Mouse (Mus musculus) hindlimb bud, embryonic 11.5 days (tissue): ENCODE data around the gene Cirbp.
A peak's percentile ranks its signal among the peaks of the same experiment; 100 is the strongest.
"Not testable (repeated sequence)": the region's sequence is repeated elsewhere in the genome, so short reads cannot be mapped to it uniquely, and the experiment has no call there.

Experiments
- DNase-seq: peaks from one replicate; pipeline ENCODE4 v3.0.0-alpha.2; 2012; ENCODE audit warnings: low read depth, low spot score; ENCODE audit errors: extremely low spot score

Cirbp gene

GRCm38 (mm10) chr10:80161522-80162242, 4.1 kb upstream of the Cirbp start:
- no peak for DNase-seq

- DNase-seq, result no peak
Observed at GRCm38 (mm10) chr10:80162243-80162608, 3.6 kb upstream of the Cirbp start.

DNA sequence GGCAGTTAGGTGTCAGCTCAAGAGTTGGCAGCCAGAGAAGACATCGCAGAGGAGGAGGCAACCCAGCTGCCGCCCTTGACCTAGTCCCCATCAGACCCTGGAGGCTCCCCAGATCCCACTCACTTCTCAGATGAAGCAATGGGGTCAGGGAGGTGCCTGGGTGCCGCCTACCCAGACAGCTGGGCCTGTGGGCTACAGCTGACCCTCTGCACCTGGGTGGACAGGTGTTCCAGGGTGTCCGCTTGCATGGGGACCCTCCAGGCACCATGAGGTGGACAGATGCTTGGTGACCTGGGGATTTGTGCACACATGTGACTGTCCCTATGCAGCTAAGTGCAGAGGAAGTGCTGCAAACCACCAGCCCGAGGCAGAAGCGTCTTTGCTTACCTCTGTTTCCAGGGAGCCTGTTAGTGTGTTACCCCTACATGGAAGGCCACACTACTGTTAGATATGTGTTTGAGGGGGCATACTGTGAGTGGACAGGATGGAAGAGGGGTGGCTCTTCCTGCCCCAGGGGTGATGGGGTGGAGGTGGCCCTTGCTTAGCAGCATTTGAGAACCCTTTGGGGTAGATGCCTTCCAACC, 3.0 kb upstream of the Cirbp start:
- no peak for DNase-seq

DNA sequence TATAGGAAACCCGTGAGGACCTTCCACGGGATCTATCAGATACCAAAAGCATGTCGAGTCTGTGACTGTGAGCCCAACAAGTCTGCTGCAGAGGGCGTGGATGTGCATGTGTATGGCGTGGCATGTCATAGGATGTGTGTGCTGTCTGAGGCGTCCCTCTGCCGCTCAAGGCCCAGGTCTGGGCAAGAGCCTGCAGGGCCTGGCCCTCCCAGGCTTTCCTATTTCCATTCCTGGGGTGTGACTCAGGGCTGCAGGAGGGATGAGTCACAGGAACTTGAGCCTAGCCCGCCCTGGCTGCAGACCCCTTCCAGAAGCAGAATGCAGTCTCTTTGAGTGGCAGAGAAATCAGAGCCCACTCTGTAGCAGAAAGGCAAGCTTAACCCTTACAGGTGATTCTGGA, 2.1 kb upstream of the Cirbp start:
- DNase-seq, result no peak

DNA sequence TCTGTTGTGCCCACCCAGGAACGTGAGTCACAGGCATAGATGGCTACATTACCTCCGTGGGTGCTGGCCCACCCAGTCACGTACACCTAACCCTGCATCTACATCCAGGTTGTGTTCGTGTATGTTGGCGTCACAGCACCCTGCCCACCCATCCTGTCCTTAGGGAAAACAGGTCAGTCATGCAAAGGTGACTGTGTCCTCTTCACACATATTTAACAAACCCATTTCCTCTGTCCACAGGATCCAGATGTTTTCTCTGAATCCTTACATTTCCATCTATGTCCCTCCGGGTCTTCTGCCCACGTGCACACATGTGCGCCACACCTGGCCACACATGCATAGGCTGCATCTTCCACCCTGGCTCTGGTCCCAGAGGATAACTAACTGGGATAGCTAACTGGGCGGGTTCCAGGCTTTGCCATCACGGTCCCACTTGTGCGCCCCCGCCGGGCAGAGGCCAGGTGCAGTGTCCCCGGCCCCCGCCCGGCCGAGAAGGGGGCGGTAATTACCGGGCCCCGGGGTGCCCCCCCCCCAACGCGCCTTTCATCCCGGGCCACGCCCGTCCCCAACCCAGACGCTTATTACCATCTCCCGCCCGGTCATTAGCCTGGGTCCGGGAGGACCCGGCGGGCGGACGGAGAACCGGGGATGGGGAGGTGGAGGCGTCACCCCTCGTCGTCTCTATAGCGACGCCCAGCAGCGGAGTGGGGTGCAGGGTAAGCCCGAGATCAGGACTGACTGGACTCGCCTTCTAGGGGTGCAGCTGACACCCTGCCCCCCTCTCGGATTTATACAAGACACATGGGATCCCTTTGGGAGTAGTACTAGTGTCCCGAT, 1.4 kb upstream of the Cirbp start:
- DNase-seq, result no peak

- no peak for DNase-seq
Observed at GRCm38 (mm10) chr10:80164998-80165344, 814 bp upstream of the Cirbp start.

GRCm38 (mm10) chr10:80166136-80166535, 351 bp downstream of the Cirbp start:
- not testable (repeated sequence) for DNase-seq

DNA sequence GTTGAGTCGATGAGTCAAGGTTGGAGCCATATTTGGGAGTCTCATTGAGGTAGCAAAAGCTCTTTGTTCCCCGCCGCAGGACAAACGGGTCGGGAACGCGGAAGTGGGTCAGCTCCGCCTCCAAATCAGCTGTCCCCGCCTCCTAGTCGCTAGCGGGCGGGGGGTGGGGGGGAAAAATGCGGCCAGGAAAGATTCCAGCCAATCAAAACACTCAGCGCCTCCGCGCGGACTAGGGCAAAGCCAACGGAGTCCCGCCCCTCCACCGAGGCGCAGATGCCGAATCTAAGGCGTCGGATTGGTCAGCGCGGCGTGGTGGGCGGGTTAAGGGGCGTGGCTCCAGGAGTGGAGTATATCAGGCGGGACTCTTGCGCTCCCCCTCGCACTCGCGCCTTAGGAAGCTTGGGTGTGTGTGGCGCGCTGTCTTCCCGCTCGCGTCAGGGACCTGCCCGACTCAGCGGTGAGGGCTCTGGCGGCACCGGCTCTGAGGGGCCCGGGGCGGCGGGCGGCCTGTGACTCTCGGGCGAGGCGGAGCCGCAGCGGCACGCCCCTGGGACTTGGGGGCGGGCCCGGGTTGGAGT, 1.8 kb downstream of the Cirbp start:
- DNase-seq, result peak; percentile 95

DNA sequence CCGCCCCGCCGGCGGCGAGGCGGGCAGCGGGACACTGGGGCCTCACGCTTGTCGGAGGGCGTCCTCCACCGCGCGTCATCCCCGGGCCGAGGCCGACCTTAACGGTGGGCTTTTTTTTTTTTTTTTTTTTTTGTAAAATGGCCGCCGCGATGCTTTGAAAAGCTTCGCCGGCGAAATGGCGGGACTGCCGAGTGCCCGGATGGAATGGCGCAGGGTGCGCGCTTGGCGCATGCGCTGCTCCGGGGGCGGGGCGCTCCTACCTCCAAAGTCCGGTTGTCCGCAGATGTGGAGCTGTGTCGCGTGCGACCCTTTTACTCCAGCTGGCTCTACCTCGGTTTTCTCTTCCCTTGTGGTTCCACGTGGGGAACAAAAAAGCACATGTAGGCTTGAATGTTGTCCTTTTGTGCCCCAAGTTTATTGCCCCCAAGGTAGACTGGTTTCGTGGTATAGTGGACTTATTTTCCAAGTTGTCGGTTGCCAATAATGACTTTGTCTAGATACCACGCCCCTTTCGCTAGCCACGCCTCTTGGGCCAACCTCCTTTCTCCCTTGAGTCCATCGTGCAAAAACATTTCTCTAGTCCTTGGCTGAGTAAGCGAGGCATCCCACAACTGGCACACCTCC, 2.4 kb downstream of the Cirbp start:
- DNase-seq, result no peak

DNA sequence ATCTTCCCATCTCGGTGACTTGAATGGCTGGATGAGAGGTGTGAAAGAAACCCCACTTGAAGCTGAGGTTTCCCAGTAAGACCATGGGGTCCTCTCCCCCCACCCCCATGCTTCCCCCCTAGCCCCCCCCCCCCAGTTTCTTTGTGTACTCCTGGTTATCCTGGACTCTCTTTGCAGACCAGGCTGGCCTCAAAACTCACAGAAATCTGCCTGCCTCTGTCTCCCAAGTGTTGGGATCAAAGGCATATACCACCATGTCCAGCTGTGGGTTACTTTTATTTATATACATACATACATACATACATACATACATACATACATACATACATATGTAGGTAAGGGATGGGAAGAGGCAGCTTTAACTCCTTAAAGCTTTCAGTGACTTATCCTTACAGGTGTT, 3.3 kb downstream of the Cirbp start:
- no peak for DNase-seq

DNA sequence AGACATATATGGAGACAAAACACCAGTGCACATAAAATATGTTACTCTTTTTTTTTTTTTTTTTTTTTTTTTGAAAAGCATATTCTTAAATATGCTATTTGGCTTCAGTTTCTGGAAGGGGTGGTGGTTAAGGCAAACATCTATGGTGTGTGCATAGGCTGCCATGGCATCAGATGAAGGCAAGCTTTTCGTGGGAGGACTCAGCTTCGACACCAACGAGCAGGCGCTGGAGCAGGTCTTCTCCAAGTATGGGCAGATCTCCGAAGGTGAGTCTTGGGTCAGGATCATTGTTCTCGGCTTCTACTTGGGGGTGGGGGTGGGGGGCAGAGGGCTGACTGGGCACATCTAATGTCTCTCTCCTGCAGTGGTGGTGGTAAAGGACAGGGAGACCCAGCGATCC, 3.9 kb downstream of the Cirbp start:
- DNase-seq, result no peak

- DNase-seq, result no peak
Observed at GRCm38 (mm10) chr10:80170052-80170451, 4.3 kb downstream of the Cirbp start.

DNA sequence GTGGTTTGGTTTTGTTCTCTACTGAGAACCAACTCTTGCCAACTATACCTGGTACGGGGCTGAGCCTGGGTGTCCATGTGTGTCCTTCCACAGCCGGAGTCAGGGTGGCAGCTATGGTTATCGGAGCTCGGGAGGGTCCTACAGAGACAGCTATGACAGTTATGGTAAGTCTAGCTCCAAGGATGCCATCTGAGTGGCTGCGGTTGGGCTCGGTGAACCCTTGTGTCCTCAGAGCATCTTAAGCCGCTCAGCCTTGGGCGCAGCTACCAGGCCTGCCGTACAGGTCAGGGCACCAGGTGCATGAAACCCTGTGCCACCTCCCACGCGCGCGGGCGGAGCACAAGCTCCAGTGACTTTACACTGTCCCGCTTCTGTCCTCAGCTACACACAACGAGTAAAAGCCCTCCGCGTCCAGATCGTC, 4.8 kb downstream of the Cirbp start:
- DNase-seq, result no peak

GRCm38 (mm10) chr10:80171252-80171651, 5.5 kb downstream of the Cirbp start:
- DNase-seq, result no peak

- DNase-seq, result no peak
Observed at GRCm38 (mm10) chr10:80171760-80172526, 6.2 kb downstream of the Cirbp start.

- no peak for DNase-seq
Observed at GRCm38 (mm10) chr10:80172527-80173292, 6.9 kb downstream of the Cirbp start, which contains the start of gene 1600002K03Rik. TSS of gene 1600002K03Rik (plus strand) at chr10:80172944.

DNA sequence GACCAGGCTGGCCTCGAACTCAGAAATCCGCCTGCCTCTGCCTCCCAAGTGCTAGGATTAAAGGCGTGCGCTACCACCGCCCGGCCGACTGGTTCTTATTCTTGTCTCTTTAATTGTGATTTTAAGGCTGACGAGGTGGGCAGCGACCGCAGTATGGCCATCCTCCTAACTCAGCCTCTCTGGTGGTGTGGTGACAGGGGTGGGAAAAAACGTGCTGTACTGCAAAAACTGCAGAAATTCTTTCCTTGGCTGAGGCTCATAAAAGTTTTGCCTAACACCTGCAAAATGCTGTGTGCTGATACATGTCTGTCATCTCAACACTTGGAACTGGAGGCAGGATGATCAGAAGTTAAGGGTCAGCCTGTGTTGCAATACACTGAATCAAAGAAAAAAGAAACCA, 7.6 kb downstream of the Cirbp start:
- no peak for DNase-seq

DNA sequence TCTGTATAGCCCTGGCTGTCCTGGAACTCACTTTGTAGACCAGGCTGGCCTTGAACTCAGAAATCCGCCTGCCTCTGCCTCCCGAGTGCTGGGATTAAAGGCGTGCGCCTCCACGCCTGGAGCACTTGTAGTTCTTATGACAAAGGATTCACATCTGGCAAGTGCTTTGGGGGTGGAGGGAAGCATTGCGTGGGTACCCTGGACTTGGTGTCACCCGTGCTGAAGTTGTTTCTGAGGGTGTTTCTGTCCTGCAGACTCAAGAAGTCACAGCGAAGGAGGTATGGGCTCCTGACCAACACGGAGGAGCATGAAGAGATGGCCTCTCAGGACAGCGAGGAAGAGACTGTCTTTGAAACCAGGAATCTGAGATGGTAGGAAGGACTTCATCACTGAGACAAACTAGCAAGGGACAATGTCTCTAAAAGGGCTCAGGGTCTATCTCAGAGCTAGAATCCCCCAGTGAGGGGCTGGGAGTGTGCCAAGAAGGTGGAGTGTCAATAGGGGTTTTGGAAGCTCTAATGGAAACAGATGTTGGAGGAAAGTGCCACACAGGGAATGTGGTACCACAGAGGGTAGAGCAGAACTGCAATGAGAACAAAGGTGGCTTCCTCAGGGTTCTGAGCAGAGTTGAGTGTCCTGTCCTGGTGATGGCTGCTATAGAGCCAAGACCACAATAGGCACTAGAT, 8.3 kb downstream of the Cirbp start:
- DNase-seq, result no peak

GRCm38 (mm10) chr10:80174705-80175104, 8.9 kb downstream of the Cirbp start:
- no peak for DNase-seq
